Mouse (Mus musculus): ENCODE measurements around the gene Ift57. TPM values are rescaled to one million over a fixed set of nuclear protein-coding genes. Genes with fewer than 3 reads are reported as not detected.

The Ift57 gene
- total and polyA plus RNA-seq, 3 experiments: 17.4 to 52.3 (median 30.8) TPM

DNA sequence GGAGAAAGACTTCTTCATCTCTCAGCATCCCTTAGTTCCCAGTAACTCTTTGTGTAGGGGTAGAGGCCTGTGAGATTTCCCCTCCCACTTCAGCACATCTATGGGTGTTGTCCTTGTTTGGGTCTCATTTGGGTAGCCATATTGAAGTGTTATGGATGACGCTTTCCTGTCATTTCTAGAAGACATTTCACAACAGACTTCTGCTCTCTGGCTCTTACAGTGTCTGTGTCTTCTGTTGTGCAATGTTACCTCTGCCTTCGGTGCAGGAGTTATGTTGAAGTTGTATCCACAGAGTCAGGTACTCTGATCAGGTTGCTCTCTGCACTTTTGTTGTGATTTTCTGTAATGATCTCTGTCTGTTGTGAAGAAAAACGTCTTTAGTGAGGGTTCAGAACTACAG is 14.3 kb downstream of the Ift57 start:
- DNase-seq (ENCODE audit: low spot score): no peak
- TF ChIP-seq POLR2AphosphoS5 (IDR thresholded peaks at IDR 0.05; ENCODE audit: insufficient replicate concordance, low read depth, low read length): no peak
- no peak for TF ChIP-seq CTCF (IDR thresholded peaks at IDR 0.05; ENCODE audit: low read depth, low read length)
- TF ChIP-seq TAL1 (conservative IDR thresholded peaks at IDR 0.05; ENCODE audit: low read depth, low read length): no peak
- no peak for TF ChIP-seq GATA1 (IDR thresholded peaks at IDR 0.05; ENCODE audit: borderline replicate concordance, low read length)
- TF ChIP-seq GATA2 (IDR thresholded peaks at IDR 0.05; ENCODE audit: borderline replicate concordance, low read depth, low read length): no peak
- no peak for ATAC-seq (ENCODE audit: extremely low read depth, insufficient number of reproducible peaks, low FRiP score, poor library complexity, severe bottlenecking)

DNA sequence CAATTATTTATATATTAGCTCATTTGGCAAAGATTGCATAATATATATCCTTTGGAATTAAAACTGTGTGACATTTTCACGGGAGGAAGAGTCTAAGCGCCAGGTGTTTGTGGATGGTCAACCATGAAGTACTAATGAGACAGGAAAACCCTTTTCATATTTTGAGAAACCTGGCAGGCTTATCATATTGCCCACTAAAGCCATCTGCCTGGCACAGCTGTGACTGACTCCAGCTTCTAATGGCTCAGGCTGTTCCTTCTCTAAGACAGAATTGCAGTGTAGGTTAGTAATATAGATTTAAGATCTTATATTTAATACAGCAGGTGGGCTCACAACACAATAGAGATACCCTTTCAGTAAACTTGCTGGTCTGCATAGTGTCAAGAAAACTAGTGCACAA is 21.6 kb downstream of the Ift57 start:
- Histone ChIP-seq H3K4me1 (ENCODE audit: insufficient read depth, low read depth, low read length) (peaks cover 14% of the 10 kb centered on the region), H3K4me3 (ENCODE audit: low read depth, low read length) (no peak overlapping the region), H3K27me3 (ENCODE audit: insufficient read depth, low read length) (no peaks in the 10 kb centered on the region), H3K36me3 (replicated peaks) (peaks cover 49% of the 10 kb centered on the region), H3K9me3 (replicated peaks) (no peaks in the 10 kb centered on the region)
- TF ChIP-seq GATA2 (IDR thresholded peaks at IDR 0.05; ENCODE audit: borderline replicate concordance, low read depth, low read length): no peak
- TF ChIP-seq GATA1 (IDR thresholded peaks at IDR 0.05; ENCODE audit: borderline replicate concordance, low read length): no peak
- TF ChIP-seq TAL1 (conservative IDR thresholded peaks at IDR 0.05; ENCODE audit: low read depth, low read length): no peak
- TF ChIP-seq POLR2AphosphoS5 (IDR thresholded peaks at IDR 0.05; ENCODE audit: insufficient replicate concordance, low read depth, low read length): no peak
- TF ChIP-seq CTCF (IDR thresholded peaks at IDR 0.05; ENCODE audit: low read depth, low read length): no peak
- DNase-seq (ENCODE audit: low spot score) (no peak), ATAC-seq (ENCODE audit: extremely low read depth, insufficient number of reproducible peaks, low FRiP score, poor library complexity, severe bottlenecking) (no peak)

More for the DNA sequence above, 14.3 kb downstream of the Ift57 start:
- Histone ChIP-seq H3K36me3 (replicated peaks) (peaks cover 41% of the 10 kb centered on the region), H3K9me3 (replicated peaks) (no peaks in the 10 kb centered on the region), H3K4me3 (ENCODE audit: low read depth, low read length) (no peak overlapping the region), H3K4me1 (ENCODE audit: insufficient read depth, low read depth, low read length) (peaks cover 7% of the 10 kb centered on the region), H3K27me3 (ENCODE audit: insufficient read depth, low read length) (no peaks in the 10 kb centered on the region)

DNA sequence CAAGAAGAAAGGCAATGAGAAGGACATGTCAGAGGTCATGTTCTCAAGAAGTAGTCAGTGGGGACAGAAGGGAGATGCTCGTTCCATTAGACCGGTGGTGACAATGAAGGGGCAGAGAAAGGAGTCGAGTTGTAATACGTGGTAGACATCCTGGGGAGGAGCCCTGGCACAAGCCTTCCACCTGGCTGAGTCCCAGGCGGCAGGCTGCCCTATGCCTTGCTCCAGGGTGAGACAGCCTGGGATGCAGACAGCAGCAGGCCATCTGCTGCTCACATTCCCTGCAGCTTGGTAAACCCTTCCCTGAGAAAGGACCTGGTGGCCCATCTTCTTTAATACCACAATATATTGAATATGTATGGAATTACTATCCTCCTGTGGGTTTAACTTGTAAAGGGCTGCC is 22.6 kb downstream of the Ift57 start:
- Histone ChIP-seq H3K4me3 (ENCODE audit: low read depth, low read length) (no peak overlapping the region), H3K9me3 (replicated peaks) (no peaks in the 10 kb centered on the region), H3K27me3 (ENCODE audit: insufficient read depth, low read length) (no peaks in the 10 kb centered on the region), H3K36me3 (replicated peaks) (peaks cover 49% of the 10 kb centered on the region), H3K4me1 (ENCODE audit: insufficient read depth, low read depth, low read length) (peaks cover 14% of the 10 kb centered on the region)
- DNase-seq (ENCODE audit: low spot score): no peak
- no peak for TF ChIP-seq TAL1 (conservative IDR thresholded peaks at IDR 0.05; ENCODE audit: low read depth, low read length)
- no peak for TF ChIP-seq POLR2AphosphoS5 (IDR thresholded peaks at IDR 0.05; ENCODE audit: insufficient replicate concordance, low read depth, low read length)
- no peak for TF ChIP-seq GATA1 (IDR thresholded peaks at IDR 0.05; ENCODE audit: borderline replicate concordance, low read length)
- no peak for TF ChIP-seq CTCF (IDR thresholded peaks at IDR 0.05; ENCODE audit: low read depth, low read length)
- no peak for TF ChIP-seq GATA2 (IDR thresholded peaks at IDR 0.05; ENCODE audit: borderline replicate concordance, low read depth, low read length)
- no peak for ATAC-seq (ENCODE audit: extremely low read depth, insufficient number of reproducible peaks, low FRiP score, poor library complexity, severe bottlenecking)

DNA sequence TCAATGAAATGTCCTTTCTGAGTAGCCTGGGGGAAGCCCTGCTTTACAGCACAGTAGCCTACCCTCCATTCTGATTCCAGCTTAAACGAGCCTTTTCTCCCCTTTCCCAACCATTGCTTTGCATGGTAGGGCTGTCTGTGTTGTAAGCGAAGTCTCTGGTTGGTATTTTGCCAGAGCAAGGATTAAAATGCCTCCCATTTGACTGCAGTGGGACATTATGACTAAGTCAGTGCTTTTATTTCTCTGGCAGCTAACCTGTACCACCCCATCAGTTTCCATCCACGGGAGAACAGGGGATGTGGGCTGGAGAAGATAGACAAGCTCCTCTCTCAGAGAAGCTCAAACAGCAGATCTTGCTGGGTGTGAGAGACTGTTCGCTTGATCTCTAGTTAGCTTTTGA is 24.2 kb downstream of the Ift57 start:
- no peak for DNase-seq (ENCODE audit: low spot score)
- H3K36me3 ChIP-seq (replicated peaks): peaks cover 49% of the 10 kb centered on the region
- ATAC-seq (ENCODE audit: extremely low read depth, insufficient number of reproducible peaks, low FRiP score, poor library complexity, severe bottlenecking): no peak
- TF ChIP-seq CTCF (IDR thresholded peaks at IDR 0.05; ENCODE audit: low read depth, low read length) (no peak), POLR2AphosphoS5 (IDR thresholded peaks at IDR 0.05; ENCODE audit: insufficient replicate concordance, low read depth, low read length) (no peak), GATA2 (IDR thresholded peaks at IDR 0.05; ENCODE audit: borderline replicate concordance, low read depth, low read length) (no peak), TAL1 (conservative IDR thresholded peaks at IDR 0.05; ENCODE audit: low read depth, low read length) (no peak), GATA1 (IDR thresholded peaks at IDR 0.05; ENCODE audit: borderline replicate concordance, low read length) (no peak)
- H3K9me3 ChIP-seq (replicated peaks): no peaks in the 10 kb centered on the region
- H3K4me1 ChIP-seq (ENCODE audit: insufficient read depth, low read depth, low read length): peaks cover 14% of the 10 kb centered on the region
- no peak overlapping the region for H3K4me3 ChIP-seq (ENCODE audit: low read depth, low read length)
- no peaks in the 10 kb centered on the region for H3K27me3 ChIP-seq (ENCODE audit: insufficient read depth, low read length)

DNA sequence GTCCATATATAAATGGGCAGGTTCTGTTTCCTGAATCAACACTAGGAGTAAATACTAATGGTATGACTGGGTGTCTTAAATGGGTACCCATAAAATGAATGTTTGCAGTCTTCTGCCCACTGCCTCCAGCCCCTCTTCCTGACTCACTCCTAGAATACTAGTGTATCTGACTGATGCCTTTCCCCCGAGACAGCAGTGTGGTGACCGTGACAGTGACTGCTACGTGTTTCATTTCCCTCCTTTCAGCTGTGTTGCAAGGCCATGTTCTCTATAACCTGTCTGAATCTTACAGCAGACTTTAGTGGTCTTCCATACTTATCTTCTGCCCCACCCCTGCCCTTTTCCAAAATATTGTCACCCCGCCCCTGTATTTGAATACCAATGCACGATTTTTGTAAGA is 25.2 kb downstream of the Ift57 start:
- no peaks in the 10 kb centered on the region for H3K9me3 ChIP-seq (replicated peaks)
- H3K4me3 ChIP-seq (ENCODE audit: low read depth, low read length): no peak overlapping the region
- peaks cover 14% of the 10 kb centered on the region for H3K4me1 ChIP-seq (ENCODE audit: insufficient read depth, low read depth, low read length)
- no peaks in the 10 kb centered on the region for H3K27me3 ChIP-seq (ENCODE audit: insufficient read depth, low read length)
- no peak for ATAC-seq (ENCODE audit: extremely low read depth, insufficient number of reproducible peaks, low FRiP score, poor library complexity, severe bottlenecking)
- peaks cover 47% of the 10 kb centered on the region for H3K36me3 ChIP-seq (replicated peaks)
- DNase-seq (ENCODE audit: low spot score): no peak
- TF ChIP-seq TAL1 (conservative IDR thresholded peaks at IDR 0.05; ENCODE audit: low read depth, low read length) (no peak), GATA1 (IDR thresholded peaks at IDR 0.05; ENCODE audit: borderline replicate concordance, low read length) (no peak), CTCF (IDR thresholded peaks at IDR 0.05; ENCODE audit: low read depth, low read length) (no peak), GATA2 (IDR thresholded peaks at IDR 0.05; ENCODE audit: borderline replicate concordance, low read depth, low read length) (no peak), POLR2AphosphoS5 (IDR thresholded peaks at IDR 0.05; ENCODE audit: insufficient replicate concordance, low read depth, low read length) (no peak)

DNA sequence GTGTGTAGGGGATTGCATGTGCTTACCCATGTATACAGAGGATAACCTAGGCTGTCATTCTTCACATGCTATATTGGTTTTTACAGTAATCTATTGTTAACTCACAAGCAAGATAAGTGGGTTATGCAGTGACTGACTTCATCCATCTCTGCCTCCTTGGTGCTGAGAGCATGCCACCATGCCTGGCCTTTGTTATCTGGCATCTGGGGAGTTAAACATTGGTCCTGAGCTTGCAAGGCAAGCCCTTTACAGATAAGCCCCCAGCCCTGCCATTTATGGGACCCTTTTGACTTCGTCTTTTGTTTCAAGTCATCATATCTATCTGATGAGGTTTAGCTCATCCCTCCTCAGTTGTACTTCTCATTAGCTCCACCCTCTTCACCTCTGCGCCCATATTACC is 25.9 kb downstream of the Ift57 start:
- TF ChIP-seq TAL1 (conservative IDR thresholded peaks at IDR 0.05; ENCODE audit: low read depth, low read length): no peak
- no peak for TF ChIP-seq POLR2AphosphoS5 (IDR thresholded peaks at IDR 0.05; ENCODE audit: insufficient replicate concordance, low read depth, low read length)
- no peak for TF ChIP-seq CTCF (IDR thresholded peaks at IDR 0.05; ENCODE audit: low read depth, low read length)
- no peak for TF ChIP-seq GATA1 (IDR thresholded peaks at IDR 0.05; ENCODE audit: borderline replicate concordance, low read length)
- no peak for TF ChIP-seq GATA2 (IDR thresholded peaks at IDR 0.05; ENCODE audit: borderline replicate concordance, low read depth, low read length)
- no peak for DNase-seq (ENCODE audit: low spot score)
- no peak overlapping the region for H3K4me3 ChIP-seq (ENCODE audit: low read depth, low read length)
- H3K27me3 ChIP-seq (ENCODE audit: insufficient read depth, low read length): no peaks in the 10 kb centered on the region
- H3K9me3 ChIP-seq (replicated peaks): no peaks in the 10 kb centered on the region
- no peak for ATAC-seq (ENCODE audit: extremely low read depth, insufficient number of reproducible peaks, low FRiP score, poor library complexity, severe bottlenecking)
- peaks cover 41% of the 10 kb centered on the region for H3K36me3 ChIP-seq (replicated peaks)
- peaks cover 14% of the 10 kb centered on the region for H3K4me1 ChIP-seq (ENCODE audit: insufficient read depth, low read depth, low read length)
